8 mouse cellular contexts compared by ENCODE assay signal in the genomic region with DNA sequence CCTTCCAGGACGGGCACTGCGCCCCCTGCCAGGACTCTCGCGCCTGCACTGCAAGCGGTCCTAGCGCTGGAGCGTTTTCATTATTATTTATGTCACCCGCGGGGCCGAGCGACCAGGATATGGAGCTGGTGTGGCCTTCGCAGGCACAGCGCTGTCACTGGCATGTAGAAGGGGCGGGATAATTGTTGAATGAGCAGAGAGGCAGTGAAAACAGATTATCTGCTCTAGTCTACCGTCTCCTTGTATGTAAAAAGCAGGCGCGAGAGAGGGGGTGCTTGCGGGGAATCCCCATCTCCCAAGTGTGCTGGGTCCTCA. TPM values are rescaled to one million over a fixed set of nuclear protein-coding genes. Genes with fewer than 3 reads are reported as not detected.
DNase-seq lines count a peak whose midpoint lies in the region; ATAC-seq and TF ChIP-seq lines count a peak whose summit lies in the region.

No protein-coding gene starts in this region.

- H3K27me3 ChIP-seq in heart, embryonic 14.5 days (ENCODE audit: control insufficient read depth, insufficient read depth, low read length) = no peaks in the 10 kb centered on the region
- no peaks in the 10 kb centered on the region for H3K27me3 ChIP-seq in forebrain, postnatal 0 days (ENCODE audit: insufficient read depth, low read length)
- peaks cover 18% of the 10 kb centered on the region for H3K27me3 ChIP-seq in liver, postnatal 0 days (ENCODE audit: insufficient read depth, low read length)

- peak overlapping the region; percentile 66 for H3K9ac ChIP-seq in heart, embryonic 14.5 days (ENCODE audit: low read length)
- H3K9ac ChIP-seq in ES-E14 (ENCODE audit: insufficient read depth, low read depth, low read length, poor library complexity, severe bottlenecking) = peak overlapping the region; percentile 45
- H3K9ac ChIP-seq in forebrain, postnatal 0 days = peak overlapping the region; percentile 94
- H3K9ac ChIP-seq in liver, postnatal 0 days (replicated peaks) = 0 out of 2 replicates have a peak overlapping the region, but pooled peaks have one; percentile 47

- under 1% methylated on average over 18 of the region's 18 CpGs for WGBS in heart, embryonic 14.5 days
- WGBS in forebrain, postnatal 0 days = 1% methylated on average over 18 of the region's 18 CpGs
- 2% methylated on average over 17 of the region's 18 CpGs for WGBS in liver, postnatal 0 days (ENCODE audit: insufficient replicate concordance)

- no peaks in the 10 kb centered on the region for H3K9me3 ChIP-seq in heart, embryonic 14.5 days (ENCODE audit: control insufficient read depth, low read length)
- H3K9me3 ChIP-seq in ES-E14 (ENCODE audit: control insufficient read depth, insufficient read depth, low read depth, low read length) = no peaks in the 10 kb centered on the region
- H3K9me3 ChIP-seq in forebrain, postnatal 0 days (ENCODE audit: low read length) = no peaks in the 10 kb centered on the region
- no peaks in the 10 kb centered on the region for H3K9me3 ChIP-seq in liver, postnatal 0 days (ENCODE audit: low read length)

- peak overlapping the region; percentile 48 to 96 for H3K4me3 ChIP-seq in heart, embryonic 14.5 days (ENCODE audit: control insufficient read depth in 1 of 2, insufficient read depth in 1 of 2, low read depth in 1 of 2, low read length in 2 of 2)
- H3K4me3 ChIP-seq in ES-E14 (ENCODE audit: insufficient read depth in 1 of 2, low read depth in 1 of 2, low read length in 2 of 2, poor library complexity in 1 of 2, severe bottlenecking in 1 of 2) = peak overlapping the region; percentile 82 to 93
- H3K4me3 ChIP-seq in forebrain, postnatal 0 days (ENCODE audit: low read depth, low read length) = peak overlapping the region; percentile 63
- peak overlapping the region; percentile 76 for H3K4me3 ChIP-seq in liver, postnatal 0 days (ENCODE audit: low read depth, low read length)

- DNase-seq in heart, adult 9 months (ENCODE audit: low spot score in 2 of 2) = no peak
- DNase-seq in ES-E14 (ENCODE audit: low read depth, low spot score) = no peak
- DNase-seq in forebrain, postnatal 0 days = no peak
- DNase-seq in liver, postnatal 0 days = no peak
- no peak for DNase-seq in ovary, postnatal 10 days (ENCODE audit: low spot score)
- no peak for DNase-seq in Muller cell, postnatal 12 days (ENCODE audit: inconsistent ontology term)
- DNase-seq in retina, embryonic 14.5 days (ENCODE audit: low spot score) = no peak

- ATAC-seq in heart, embryonic 14.5 days (ENCODE audit: insufficient number of reproducible peaks, insufficient read depth, low FRiP score, low read depth) = no peak
- no peak for ATAC-seq in forebrain, postnatal 0 days
- no peak for ATAC-seq in liver, postnatal 0 days

- peak overlapping the region; percentile 44 to 67; a peak in 3 of 4 replicates for H3K27ac ChIP-seq in heart, embryonic 14.5 days (replicated peaks in 1 of 2; ENCODE audit: control insufficient read depth in 1 of 2, insufficient read depth in 1 of 2, low read depth in 2 of 2, low read length in 2 of 2)
- no peak overlapping the region for H3K27ac ChIP-seq in ES-E14 (ENCODE audit: insufficient read depth, low read depth, low read length, poor library complexity, severe bottlenecking)
- peak overlapping the region; percentile 99 for H3K27ac ChIP-seq in forebrain, postnatal 0 days (ENCODE audit: low read depth, low read length)
- no peak overlapping the region for H3K27ac ChIP-seq in liver, postnatal 0 days (ENCODE audit: low read depth)

- H3K36me3 ChIP-seq in heart, embryonic 14.5 days (ENCODE audit: control insufficient read depth, insufficient read depth, low read length) = no peaks in the 10 kb centered on the region
- no peaks in the 10 kb centered on the region for H3K36me3 ChIP-seq in ES-E14 (ENCODE audit: control insufficient read depth, insufficient read depth, low read length, poor library complexity, severe bottlenecking)
- H3K36me3 ChIP-seq in forebrain, postnatal 0 days (ENCODE audit: insufficient read depth) = no peaks in the 10 kb centered on the region
- no peaks in the 10 kb centered on the region for H3K36me3 ChIP-seq in liver, postnatal 0 days (replicated peaks; ENCODE audit: insufficient read depth, low read length)

- in situ Hi-C loops in ES-E14 (cut with MboI; ENCODE audit: low sequenced_read_pairs in 2 of 2, unreplicated experiment in 2 of 2) = no loop called here

- no peak for TF ChIP-seq EP300 in liver, postnatal 0 days (IDR thresholded peaks at IDR 0.05; ENCODE audit: low read depth)

- peaks cover 17 to 30% of the 10 kb centered on the region in 2 experiments for H3K4me1 ChIP-seq in heart, embryonic 14.5 days (ENCODE audit: control insufficient read depth in 2 of 2, insufficient read depth in 2 of 2, low read length in 2 of 2)
- H3K4me1 ChIP-seq in ES-E14 (ENCODE audit: control insufficient read depth in 2 of 2, insufficient read depth in 2 of 2, low read length in 2 of 2, poor library complexity in 1 of 2) = peaks cover 0 to 2% of the 10 kb centered on the region in 2 experiments; a peak in 1 of 4 replicates
- peaks cover 15% of the 10 kb centered on the region for H3K4me1 ChIP-seq in forebrain, postnatal 0 days (ENCODE audit: insufficient read depth)
- peaks cover 11% of the 10 kb centered on the region for H3K4me1 ChIP-seq in liver, postnatal 0 days (ENCODE audit: insufficient read depth)

- peak overlapping the region; percentile 77 for H3K4me2 ChIP-seq in heart, embryonic 14.5 days (ENCODE audit: low read length)
- H3K4me2 ChIP-seq in forebrain, postnatal 0 days (ENCODE audit: low read depth) = peak overlapping the region; percentile 69
- H3K4me2 ChIP-seq in liver, postnatal 0 days (ENCODE audit: low read depth, low read length) = peak overlapping the region; percentile 91

- peak; percentile 79 for TF ChIP-seq CTCF in forebrain, postnatal 0 days (IDR thresholded peaks at IDR 0.05; ENCODE audit: low read depth)
- TF ChIP-seq CTCF in liver, postnatal 0 days (IDR thresholded peaks at IDR 0.05; ENCODE audit: low read depth) = peak; percentile 86

TF ChIP-seq in ES-E14, 5 proteins besides CTCF, POLR2A, EP300 and RAD21:
- no peak for TF ChIP-seq HCFC1 (IDR thresholded peaks at IDR 0.05; ENCODE audit: borderline replicate concordance, insufficient read depth, low read length)
- TF ChIP-seq ZNF384 (IDR thresholded peaks at IDR 0.05; ENCODE audit: low read depth, low read length) = no peak
- no peak for TF ChIP-seq ZC3H11A (IDR thresholded peaks at IDR 0.05; ENCODE audit: borderline replicate concordance, low read depth, low read length)
- TF ChIP-seq CHD2 (IDR thresholded peaks at IDR 0.05; ENCODE audit: low read depth, low read length) = no peak
- TF ChIP-seq MAFK (IDR thresholded peaks at IDR 0.05; ENCODE audit: insufficient read depth, low read depth, low read length) = no peak

RNA-seq across cellular contexts. Expression of gene Trio, which starts 0.5 kb away (rescaled TPM):
- polyA plus RNA-seq in heart, embryonic 14.5 days (2014; fragmentation: Nextera tagmentation; extraction: Ambion mirVana) = 23.8 and 29.4 TPM in 2 replicates
- 34.4 and 41.5 TPM in 2 replicates for total RNA-seq in ES-E14 (2012; rRNA removed)
- 206 and 214 TPM in 2 replicates for total RNA-seq in forebrain, postnatal 0 days (2014; rRNA removed)
- polyA plus RNA-seq in forebrain, postnatal 0 days (2015; fragmentation: Nextera tagmentation; extraction: Ambion mirVana) = 14.1 and 21.9 TPM in 2 replicates
- polyA plus RNA-seq in liver, postnatal 0 days (2015; fragmentation: Nextera tagmentation; extraction: Ambion mirVana) = 5.1 and 5.5 TPM in 2 replicates

Comparison
In these comparisons a context has a peak if more than half of its experiments do, and no peak if none do; other contexts are left out.
1. H3K27ac ChIP-seq: peak in heart, embryonic 14.5 days (2 of 2) and forebrain, postnatal 0 days (single experiment); none in ES-E14 (single experiment) and liver, postnatal 0 days (single experiment).
2. Peak in every context shown above with its lines, with median percentiles within 50 percentile points of each other: H3K4me2 ChIP-seq, H3K4me3 ChIP-seq and H3K9ac ChIP-seq.